ENCODE assay signal across 14 mouse cellular contexts in genomic region chr15:92164127-92164526, GRCm38 (mm10).
A peak's percentile ranks its signal among the peaks of the same experiment; 100 is the strongest.
DNase-seq lines count a peak whose midpoint lies in the region; ATAC-seq and TF ChIP-seq lines count a peak whose summit lies in the region.
"Had no signal": no experiment of that assay in that cellular context is flagged by ENCODE, and none has a peak within 500 bp of the region (broad histone marks: within the 10 kb centered on the region; RNA-seq: fewer than 3 reads in every experiment).

No protein-coding gene starts in this region.

- no peak overlapping the region; the same call in 1 of the 2 replicates for H3K4me3 ChIP-seq in hindbrain, postnatal 0 days (ENCODE audit: low read length)
- no peak overlapping the region for H3K4me3 ChIP-seq in hindbrain, embryonic 10.5 days
- H3K4me3 ChIP-seq in neural tube, embryonic 15.5 days (replicated peaks): no peak overlapping the region
- H3K4me3 ChIP-seq: gastrocnemius, adult 2 months; heart, embryonic 13.5 days; lung, embryonic 15.5 days; midbrain, embryonic 10.5 days had no signal

- no peak for TF ChIP-seq POLR2A in brain, embryonic 14.5 days (IDR thresholded peaks at IDR 0.05; ENCODE audit: borderline replicate concordance, extremely low read depth, insufficient read depth, insufficient read length, poor library complexity, severe bottlenecking)

- H3K36me3 ChIP-seq in hindbrain, postnatal 0 days (ENCODE audit: insufficient read depth, low read length): no peaks in the 10 kb centered on the region
- H3K36me3 ChIP-seq in hindbrain, embryonic 10.5 days: no peaks in the 10 kb centered on the region
- H3K36me3 ChIP-seq in neural tube, embryonic 15.5 days: no peaks in the 10 kb centered on the region
- H3K36me3 ChIP-seq: heart, embryonic 13.5 days; lung, embryonic 15.5 days; midbrain, embryonic 10.5 days had no signal

- no peak overlapping the region for H3K27ac ChIP-seq in hindbrain, postnatal 0 days
- no peak overlapping the region for H3K27ac ChIP-seq in hindbrain, embryonic 10.5 days
- H3K27ac ChIP-seq in neural tube, embryonic 15.5 days (replicated peaks): no peak overlapping the region
- H3K27ac ChIP-seq: gastrocnemius, adult 2 months; heart, embryonic 13.5 days; lung, embryonic 15.5 days; midbrain, embryonic 10.5 days had no signal

- no peaks in the 10 kb centered on the region for H3K9me3 ChIP-seq in hindbrain, postnatal 0 days (ENCODE audit: low read length)
- no peaks in the 10 kb centered on the region for H3K9me3 ChIP-seq in hindbrain, embryonic 10.5 days
- H3K9me3 ChIP-seq in neural tube, embryonic 15.5 days (replicated peaks): no peaks in the 10 kb centered on the region
- H3K9me3 ChIP-seq: heart, embryonic 13.5 days; lung, embryonic 15.5 days; midbrain, embryonic 10.5 days had no signal

- DNase-seq in hindbrain, postnatal 0 days (ENCODE audit: low spot score): no peak
- no peak for DNase-seq in hindbrain, embryonic 10.5 days (ENCODE audit: low spot score)
- peak; percentile 19 for DNase-seq in brain, embryonic 14.5 days (ENCODE audit: low read depth)
- peak; percentile 61 for DNase-seq in cerebellum, adult 9-10 months
- DNase-seq in lung, postnatal 14 days: no peak
- no peak for DNase-seq in gastrocnemius, postnatal 25 days
- DNase-seq: gastrocnemius, adult 2 months; kidney, postnatal 14 days; thymus, postnatal 4 days had no signal

- no peak overlapping the region for H3K9ac ChIP-seq in hindbrain, postnatal 0 days (replicated peaks; ENCODE audit: low read length)
- H3K9ac ChIP-seq in neural tube, embryonic 15.5 days (replicated peaks): no peak overlapping the region
- H3K9ac ChIP-seq: heart, embryonic 13.5 days; lung, embryonic 15.5 days had no signal

- 78% methylated on average over 3 of the region's 3 CpGs for WGBS in hindbrain, postnatal 0 days
- 78% methylated on average over 3 of the region's 3 CpGs for WGBS in hindbrain, embryonic 10.5 days
- 85% methylated on average over 3 of the region's 3 CpGs for WGBS in neural tube, embryonic 15.5 days

- H3K4me1 ChIP-seq in hindbrain, postnatal 0 days (ENCODE audit: insufficient read depth, low read length): 0 out of 2 replicates have a peak, but pooled peaks cover 8% of the 10 kb centered on the region
- H3K4me1 ChIP-seq in hindbrain, embryonic 10.5 days (replicated peaks): peaks cover 17% of the 10 kb centered on the region
- peaks cover 16% of the 10 kb centered on the region for H3K4me1 ChIP-seq in neural tube, embryonic 15.5 days
- H3K4me1 ChIP-seq: heart, embryonic 13.5 days; lung, embryonic 15.5 days had no signal

- no peaks in the 10 kb centered on the region for H3K27me3 ChIP-seq in hindbrain, postnatal 0 days (ENCODE audit: insufficient read depth, low read length)
- no peaks in the 10 kb centered on the region for H3K27me3 ChIP-seq in hindbrain, embryonic 10.5 days (ENCODE audit: insufficient read depth, poor library complexity, severe bottlenecking)
- no peaks in the 10 kb centered on the region for H3K27me3 ChIP-seq in neural tube, embryonic 15.5 days (replicated peaks)
- H3K27me3 ChIP-seq: lung, embryonic 15.5 days had no signal

- no peak for ATAC-seq in hindbrain, postnatal 0 days
- ATAC-seq in neural tube, embryonic 15.5 days (ENCODE audit: low FRiP score): no peak
- ATAC-seq: inflammation-experienced regulatory T-cells, adult 6 months had no signal

- no peak for TF ChIP-seq CTCF in hindbrain, postnatal 0 days (IDR thresholded peaks at IDR 0.05; ENCODE audit: low read depth)
- no peak for TF ChIP-seq CTCF in brain, embryonic 14.5 days (IDR thresholded peaks at IDR 0.05; ENCODE audit: borderline replicate concordance, extremely low read depth, insufficient read depth, insufficient read length)

- peak overlapping the region; percentile 54 for H3K4me2 ChIP-seq in hindbrain, postnatal 0 days (ENCODE audit: low read depth, low read length)
- H3K4me2 ChIP-seq in neural tube, embryonic 15.5 days: peak overlapping the region; percentile 58
- H3K4me2 ChIP-seq: heart, embryonic 13.5 days; lung, embryonic 15.5 days had no signal

Comparison
In these comparisons a context has a peak if more than half of its experiments do, and no peak if none do; other contexts are left out.
1. DNase-seq: peak in brain, embryonic 14.5 days (single experiment) and cerebellum, adult 9-10 months (single experiment); none in hindbrain, postnatal 0 days (single experiment), hindbrain, embryonic 10.5 days (single experiment), lung, postnatal 14 days (single experiment) and gastrocnemius, postnatal 25 days (single experiment).